Mouse (Mus musculus) heart, adult 2 months (tissue): ENCODE results near the gene Cavin1.

Source experiments
- CTCF ChIP-seq: fragments of 200-600 bp; IDR thresholded peaks from 2 replicates; pipeline ENCODE4 v1.8.1; 2022; ENCODE audit warnings: antibody characterized with exemption, mild to moderate bottlenecking, moderate library complexity
- EP300 ChIP-seq: fragments of 200-500 bp; IDR thresholded peaks from 2 replicates; pipeline ENCODE4 v1.6.1; 2011; ENCODE audit warnings: low read depth, low read length, control low read depth; ENCODE audit not compliant: insufficient read depth

- TF ChIP-seq CTCF: no peak
- TF ChIP-seq EP300: no peak
Observed at GRCm38 (mm10) chr11:100942388-100942787, 28.3 kb downstream of the Cavin1 start.
